Mouse (Mus musculus): ENCODE results near the gene Crcp. TPM values are rescaled to one million over a fixed set of nuclear protein-coding genes. Genes with fewer than 3 reads are reported as not detected.
A peak's percentile ranks its signal among the peaks of the same experiment; 100 is the strongest.

The Crcp gene
- 49.7 and 50.4 TPM in 2 replicates for polyA plus RNA-seq (2015; fragmentation: Nextera tagmentation; extraction: Ambion mirVana)

DNA sequence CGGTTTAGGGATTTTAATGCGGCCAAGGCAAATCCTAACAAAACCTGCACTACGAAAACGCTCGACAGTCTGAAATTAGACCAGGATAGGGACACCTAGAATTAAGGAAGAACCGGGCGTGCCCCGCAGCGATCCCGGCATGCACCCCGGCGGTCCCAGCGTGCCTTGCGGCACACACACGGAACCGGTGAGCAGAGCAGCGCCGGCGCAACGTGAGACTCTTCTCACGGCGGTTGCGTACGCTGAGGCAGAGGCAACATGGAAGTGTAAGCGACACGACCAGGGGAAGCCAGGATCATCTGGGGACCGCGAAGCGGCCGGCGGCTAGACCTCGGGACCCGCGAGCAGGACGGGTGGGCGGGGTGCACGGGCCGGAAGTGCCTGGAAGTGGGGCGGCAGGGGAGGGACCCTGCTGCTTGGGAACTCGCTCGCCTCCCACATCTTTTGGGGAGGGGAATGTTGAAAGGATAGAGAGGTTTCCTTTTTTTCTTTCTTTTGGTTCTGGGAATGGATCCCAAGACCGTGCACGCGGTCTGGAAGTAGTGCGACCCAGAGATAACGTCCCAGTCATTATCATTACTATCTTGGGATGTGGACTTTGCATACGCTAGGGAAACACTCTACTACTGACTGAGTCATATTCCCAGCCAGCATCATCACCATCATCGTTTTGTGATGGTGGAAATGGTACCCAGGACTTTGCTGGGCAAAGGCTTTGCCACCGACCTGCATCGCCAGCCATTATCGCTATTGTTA is at the start of gene Crcp, which contains the start of gene Asl:
Crcp (plus strand) TSS at position 149 of the 756 bp plus-strand sequence.
Asl (minus strand) TSS at position 106 of the 756 bp plus-strand sequence.
- DNase-seq (ENCODE audit: low spot score) = peak; percentile 79

DNA sequence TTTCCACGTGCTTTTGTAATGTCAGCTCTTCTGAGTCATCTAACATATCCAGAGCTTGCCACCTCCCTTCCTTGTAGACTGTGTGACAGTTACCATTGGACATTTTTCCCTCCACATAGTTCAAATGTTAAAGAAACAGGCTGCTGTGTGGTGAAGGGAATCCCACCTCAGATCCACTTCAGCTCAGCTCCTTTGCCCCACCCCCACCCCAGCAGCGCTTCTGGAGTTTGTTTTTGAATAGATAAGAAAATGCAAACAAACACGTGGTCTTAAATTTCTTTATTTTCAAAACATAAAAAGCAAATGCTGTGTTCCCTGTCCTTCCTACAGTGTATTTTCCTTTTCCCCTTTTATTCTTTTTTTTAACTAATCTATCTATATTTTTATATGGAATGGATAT is 48.9 kb upstream of the Crcp start:
- no peak for DNase-seq (ENCODE audit: low spot score)

DNA sequence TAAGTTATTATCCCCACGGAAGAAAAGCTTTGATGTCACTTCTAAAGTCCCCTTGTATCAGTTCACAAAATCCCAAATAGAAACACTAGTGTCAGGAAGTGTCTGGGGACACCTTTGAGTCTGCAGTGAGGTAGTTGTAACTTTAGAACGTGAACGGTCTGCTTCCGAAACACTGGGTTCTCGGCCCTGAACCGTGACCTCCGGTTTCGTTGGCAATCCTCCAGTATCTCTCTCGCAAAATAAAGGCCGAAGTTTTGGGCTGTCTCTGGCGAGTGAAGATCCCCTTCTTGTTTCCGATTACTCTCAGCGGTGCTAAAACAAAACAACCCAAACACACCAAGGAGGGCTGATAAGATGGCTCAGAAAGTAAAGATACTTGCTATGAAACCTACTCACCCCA is 39.7 kb upstream of the Crcp start:
- no peak for DNase-seq (ENCODE audit: low spot score)

DNA sequence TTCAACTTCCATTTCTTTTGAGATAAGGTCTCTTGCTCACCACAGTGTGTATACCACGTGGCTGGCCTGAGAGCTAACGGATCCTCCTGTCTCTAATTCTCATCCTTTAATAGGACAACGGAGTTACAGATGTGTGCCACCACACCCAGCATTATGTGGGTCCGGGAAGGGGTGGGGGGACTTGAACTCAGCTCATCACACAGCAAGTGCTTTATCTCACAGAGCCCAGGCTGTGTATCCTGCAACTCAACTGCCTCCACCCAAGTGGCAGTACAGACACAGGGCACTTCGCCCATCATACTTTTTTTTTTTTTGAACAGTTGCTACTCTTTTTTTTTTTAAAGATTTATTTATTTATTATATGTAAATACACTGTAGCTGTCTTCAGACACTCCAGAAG is 37.2 kb upstream of the Crcp start:
- no peak for DNase-seq (ENCODE audit: low spot score)

DNA sequence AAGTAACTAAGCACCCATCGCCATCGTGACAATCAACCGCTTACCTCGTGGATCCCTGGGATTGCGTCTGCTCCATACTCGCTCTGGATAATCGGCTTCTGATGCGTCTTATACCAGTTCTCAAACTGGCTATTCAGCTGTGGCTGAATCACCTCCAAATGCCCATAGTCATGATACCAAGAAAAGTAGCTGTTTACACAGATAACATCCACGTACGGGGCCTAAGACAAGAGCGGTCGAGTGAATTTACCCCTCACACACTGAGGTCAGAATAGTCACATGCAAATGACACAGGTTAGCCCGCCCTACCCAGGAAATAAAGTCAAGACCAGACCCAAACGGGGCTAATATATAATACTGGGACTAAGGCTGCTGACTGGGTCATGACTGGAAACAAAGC is 35.7 kb upstream of the Crcp start:
- DNase-seq (ENCODE audit: low spot score) = no peak

DNA sequence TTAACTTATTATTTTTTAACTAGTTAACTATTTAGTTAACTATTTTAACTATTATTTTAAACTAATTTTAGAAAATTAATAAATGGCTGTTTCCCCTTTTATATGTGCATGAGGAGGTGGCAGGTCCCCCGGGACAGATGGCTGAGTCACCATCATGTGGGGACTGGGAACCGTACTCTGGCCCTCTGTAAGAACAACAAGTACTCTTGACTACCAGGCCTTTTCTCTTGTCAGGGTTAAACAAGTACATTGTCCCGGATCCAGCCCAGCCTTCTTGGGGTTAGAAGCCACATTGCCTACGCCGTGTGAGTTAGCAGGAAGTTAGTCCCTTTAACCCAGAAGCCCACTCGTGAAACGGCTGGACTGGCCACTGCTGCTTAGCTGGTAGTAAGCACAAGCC is 34.1 kb upstream of the Crcp start:
- DNase-seq (ENCODE audit: low spot score) = no peak

DNA sequence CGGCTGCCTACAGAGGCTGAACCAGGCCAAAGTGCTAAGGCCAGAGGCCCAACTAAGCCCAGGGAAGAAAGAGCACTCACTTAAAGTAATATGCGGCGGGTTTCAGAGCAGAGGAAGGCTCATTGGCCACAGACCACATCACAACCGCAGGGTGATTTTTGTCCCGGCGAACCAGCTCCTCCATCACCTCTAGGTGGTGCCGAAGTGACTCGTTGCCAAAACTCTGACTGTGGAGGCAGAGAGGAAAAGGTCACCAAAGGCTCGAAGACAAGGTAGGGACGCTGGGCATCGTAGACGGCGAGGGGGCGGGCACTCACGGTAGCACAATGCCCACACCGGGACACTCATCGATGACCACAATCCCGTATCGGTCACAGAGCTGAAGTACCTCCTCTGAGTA is 31.4 kb upstream of the Crcp start:
- peak; percentile 5 for DNase-seq (ENCODE audit: low spot score)

DNA sequence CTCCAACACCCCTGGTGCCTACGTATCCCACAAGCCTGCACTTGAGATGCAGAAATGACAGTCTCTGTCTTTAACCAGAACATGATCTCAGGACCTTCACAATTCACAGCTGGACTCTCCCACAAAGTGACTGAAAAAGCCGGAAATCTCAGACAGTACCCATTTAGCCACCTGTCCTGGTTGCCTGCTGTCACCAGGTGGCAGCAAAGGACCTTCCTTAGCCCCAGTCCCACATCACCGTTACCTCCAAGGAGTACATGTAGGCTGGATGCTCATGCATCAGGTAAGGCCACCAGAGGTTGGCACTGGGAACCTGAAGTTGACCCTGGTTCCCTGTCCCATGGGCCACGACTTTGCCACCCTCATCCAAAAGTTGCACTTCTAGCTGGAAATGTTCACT is 30.0 kb upstream of the Crcp start:
- DNase-seq (ENCODE audit: low spot score) = peak; percentile 65

DNA sequence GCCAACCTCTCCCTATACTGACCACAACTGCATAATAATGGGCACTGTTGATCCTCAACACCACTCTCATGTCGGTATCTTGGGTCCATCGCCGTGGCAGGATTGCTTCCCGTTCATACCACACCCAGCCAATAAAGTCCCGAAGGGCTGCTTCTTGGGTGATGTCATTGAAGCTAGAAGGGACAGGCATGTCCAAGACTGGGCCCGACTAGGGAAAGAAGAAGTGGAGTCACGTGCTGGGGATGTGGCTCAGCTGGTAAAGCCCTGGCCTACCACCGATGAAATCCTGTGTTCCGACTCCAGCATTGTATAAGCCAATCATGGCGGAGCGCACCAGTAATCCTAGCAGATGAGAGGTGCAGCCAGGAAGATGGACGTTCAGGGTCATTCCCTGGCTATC is 28.4 kb upstream of the Crcp start:
- DNase-seq (ENCODE audit: low spot score) = no peak

DNA sequence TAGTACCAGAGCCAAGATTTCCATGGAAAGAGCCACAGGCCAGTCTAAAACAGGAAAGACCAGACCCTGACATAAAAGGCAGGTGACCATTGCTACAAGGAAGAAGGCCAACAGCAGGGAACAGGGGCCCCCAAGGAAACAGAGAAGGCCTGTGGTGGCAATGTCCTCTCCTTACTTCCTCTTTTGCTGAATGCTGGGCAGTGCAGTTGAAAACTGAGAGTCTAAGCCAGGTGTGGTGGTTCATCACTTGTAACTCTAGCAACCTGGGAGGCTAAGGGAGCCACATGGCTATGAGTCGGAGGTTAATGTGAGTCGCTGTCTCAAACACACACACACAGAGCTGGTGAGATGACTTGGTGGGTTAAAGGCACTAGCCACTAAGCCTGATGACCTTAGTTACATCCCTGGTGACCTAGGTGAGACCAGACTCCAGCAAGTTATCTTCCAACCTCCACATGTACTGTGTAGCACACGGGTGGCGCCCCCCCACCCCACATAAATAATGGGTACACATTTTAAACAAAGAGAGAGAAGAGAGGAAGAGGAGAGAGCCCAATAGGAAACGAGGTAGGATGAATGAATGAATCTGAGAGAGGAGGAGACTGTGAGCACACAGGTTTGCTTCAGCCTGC is 27.6 kb upstream of the Crcp start:
- no peak for DNase-seq (ENCODE audit: low spot score)

DNA sequence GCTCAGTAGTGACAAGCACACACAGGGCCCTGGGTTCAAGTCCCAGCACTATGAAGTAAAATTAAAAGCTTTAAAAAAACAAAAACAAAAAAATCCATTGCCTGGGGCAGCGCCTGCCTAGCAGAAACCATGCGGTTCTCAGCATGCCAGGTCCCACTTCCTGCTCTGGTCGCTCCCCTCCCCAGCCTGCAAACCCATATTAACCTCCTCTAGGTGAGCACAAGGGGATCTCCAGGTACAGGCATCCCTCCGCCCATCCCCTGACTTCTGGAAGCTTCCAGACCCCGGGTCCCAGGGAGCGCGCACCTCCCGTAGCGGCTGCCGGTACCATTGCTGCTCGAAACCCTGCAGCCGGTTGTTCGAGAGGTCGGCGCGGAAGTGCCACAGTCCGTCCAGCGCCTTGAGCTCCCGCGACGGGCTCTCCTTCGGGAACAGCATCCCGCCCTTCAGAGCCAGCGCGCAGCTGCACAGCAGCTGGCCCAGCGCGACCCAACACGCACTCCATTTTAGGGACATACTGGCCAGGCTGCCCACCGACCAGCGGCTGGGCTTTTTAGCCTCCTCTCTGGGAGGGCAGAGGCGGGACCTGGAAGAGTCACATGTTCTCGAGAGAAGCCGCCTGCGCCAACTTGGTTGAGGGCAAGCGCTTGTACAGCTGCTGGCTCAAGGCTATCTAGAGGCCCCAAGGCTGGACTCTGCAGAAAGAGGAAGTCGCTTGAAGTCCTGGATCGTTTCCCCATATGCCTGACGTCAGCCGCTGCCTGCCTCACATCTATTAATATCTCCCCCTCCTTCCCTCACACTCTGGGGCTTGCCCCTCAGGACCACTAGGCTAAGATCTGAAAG is 26.6 kb upstream of the Crcp start, which contains the start of gene Gusb:
Gusb (minus strand) TSS at position 749 of the 846 bp plus-strand sequence.
- peak; percentile 55 for DNase-seq (ENCODE audit: low spot score)

DNA sequence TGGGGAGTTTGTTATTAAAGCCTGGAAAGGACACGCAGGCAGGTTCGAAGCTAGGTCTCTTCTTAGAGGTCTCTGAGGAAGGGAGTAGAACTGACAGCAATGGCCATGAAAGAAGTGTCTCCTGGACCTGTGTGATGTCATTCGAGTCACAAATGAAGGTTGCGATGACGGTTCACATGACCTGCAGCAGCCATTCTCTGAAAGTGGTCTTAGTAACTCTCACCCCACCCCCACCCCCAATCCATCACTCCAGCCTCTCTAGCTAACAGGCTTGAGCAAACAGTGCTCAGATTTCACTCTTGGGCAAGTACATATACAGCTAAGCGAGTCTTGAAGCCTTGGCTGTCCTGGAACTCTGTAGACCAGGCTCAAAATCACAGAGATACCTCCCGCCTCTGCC is 25.9 kb upstream of the Crcp start:
- no peak for DNase-seq (ENCODE audit: low spot score)

DNA sequence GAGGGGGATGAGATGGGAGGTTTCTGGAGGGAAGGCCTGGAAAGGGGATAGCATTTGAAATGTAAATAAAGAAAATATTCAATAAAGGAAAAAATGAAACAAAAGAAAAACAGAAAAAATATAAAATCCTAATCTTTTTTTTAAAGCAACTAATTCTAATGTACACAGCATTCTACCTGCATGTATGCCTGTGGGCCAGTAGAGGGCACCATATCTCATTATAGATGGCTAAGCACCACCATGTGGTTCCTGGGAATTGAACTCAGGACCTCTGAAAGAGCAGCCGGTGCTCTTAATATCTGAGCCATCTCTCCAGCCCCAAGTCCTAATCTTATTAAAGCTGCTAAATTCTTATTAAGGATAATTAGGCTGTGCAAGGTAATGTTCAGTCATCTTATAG is 21.7 kb upstream of the Crcp start:
- DNase-seq (ENCODE audit: low spot score) = no peak

DNA sequence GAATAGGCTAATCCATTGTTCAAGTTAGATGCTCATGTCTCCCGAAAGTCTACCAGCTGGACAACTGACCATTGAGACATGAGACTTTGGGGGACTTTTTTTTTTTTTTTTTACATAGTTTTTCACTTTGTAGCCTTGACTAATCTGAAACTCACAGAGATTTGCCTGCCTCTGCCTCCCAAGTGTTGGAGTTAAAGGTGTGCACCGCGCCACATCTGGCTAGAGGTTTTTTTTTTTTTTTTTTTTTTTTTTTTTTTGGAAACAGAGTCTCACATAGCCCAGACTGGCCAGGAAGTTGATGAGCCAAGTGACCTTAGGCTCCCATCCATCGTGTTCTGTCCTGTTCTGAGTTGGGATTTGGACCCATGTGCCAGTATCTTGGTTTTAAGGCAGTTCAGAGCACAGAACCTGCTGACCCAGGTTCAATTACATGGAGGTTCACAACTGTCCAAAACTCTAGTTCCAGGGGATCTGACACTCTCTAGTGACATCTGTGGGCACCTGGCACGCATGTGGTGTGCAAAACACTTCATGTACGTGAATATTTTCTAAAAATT is 21.0 kb upstream of the Crcp start:
- DNase-seq (ENCODE audit: low spot score) = no peak

DNA sequence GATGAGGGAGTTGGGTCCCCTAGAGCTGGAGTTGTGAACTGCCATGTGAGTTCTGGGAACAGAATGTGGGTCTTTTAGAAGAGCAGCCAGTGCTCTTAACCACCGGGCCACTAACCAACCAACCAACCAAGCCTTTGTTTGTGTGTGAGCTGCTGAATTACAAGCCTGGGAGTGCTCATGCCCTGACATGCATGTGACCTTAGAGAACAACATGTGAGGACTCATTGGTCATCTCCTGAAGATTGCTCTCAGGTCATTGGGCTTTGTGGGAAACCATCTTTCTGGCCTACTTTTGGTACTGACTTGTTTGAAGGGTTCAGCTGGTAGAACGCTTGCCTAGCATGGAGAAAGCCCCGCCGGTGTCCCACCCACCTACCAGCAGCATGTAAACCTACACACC is 19.3 kb upstream of the Crcp start:
- DNase-seq (ENCODE audit: low spot score) = no peak

DNA sequence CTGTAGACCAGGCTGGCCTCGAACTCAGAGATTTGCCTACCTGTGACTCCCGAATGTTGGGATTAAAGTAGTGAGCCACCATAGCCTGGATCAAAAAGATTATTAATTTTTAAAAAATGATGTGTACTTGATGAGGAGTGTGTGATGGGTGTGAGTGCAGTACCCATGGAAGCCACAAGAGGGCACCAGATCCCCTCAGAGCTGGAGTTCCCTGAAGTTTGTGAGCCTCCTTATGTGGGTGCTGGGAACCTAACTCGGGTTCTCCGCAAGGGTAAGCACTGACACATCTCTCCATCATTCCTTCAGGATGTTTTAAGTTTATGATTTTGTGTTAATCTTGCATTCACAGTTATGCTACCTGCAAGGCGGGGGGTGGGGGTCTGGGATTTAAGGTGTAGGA is 18.1 kb upstream of the Crcp start:
- no peak for DNase-seq (ENCODE audit: low spot score)

DNA sequence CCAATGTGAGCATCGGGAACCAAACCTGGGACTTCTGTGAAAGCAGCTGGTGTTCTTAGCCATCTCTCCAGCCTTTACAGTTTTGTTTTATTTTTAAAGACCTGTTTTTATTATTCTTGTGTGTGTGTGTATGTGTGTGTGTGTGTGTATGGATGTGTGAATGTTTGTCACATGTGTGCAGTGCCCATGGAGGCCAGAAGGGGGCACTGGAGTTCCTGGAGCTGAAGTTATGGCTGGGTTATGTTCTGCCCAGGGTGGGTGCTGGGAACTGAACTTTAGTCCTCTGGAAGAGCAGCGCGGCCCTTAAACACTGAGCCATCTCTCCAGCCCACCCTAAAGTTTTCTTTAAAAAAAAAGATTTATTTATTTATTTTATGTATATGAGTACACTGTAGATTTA is 14.0 kb upstream of the Crcp start:
- no peak for DNase-seq (ENCODE audit: low spot score)

DNA sequence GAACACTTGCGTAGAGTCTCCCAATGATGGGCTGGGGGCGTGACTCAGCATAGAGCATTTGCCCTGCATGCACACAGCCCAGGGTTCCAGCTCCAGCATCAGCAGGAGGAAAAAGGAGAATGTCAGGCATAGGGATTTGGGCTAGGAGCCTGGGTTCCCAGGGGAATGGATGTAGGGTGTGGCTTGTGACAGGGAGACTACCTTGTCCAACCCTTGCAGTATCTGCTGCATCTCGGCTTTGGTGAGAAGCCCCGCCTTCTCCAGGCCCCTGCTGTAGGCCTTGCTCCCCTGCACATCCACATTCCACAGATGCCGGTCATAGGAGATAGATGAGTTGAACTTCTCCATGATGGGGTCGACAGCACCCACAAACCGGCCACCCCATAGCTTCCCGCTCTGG is 9.6 kb upstream of the Crcp start:
- no peak for DNase-seq (ENCODE audit: low spot score)

DNA sequence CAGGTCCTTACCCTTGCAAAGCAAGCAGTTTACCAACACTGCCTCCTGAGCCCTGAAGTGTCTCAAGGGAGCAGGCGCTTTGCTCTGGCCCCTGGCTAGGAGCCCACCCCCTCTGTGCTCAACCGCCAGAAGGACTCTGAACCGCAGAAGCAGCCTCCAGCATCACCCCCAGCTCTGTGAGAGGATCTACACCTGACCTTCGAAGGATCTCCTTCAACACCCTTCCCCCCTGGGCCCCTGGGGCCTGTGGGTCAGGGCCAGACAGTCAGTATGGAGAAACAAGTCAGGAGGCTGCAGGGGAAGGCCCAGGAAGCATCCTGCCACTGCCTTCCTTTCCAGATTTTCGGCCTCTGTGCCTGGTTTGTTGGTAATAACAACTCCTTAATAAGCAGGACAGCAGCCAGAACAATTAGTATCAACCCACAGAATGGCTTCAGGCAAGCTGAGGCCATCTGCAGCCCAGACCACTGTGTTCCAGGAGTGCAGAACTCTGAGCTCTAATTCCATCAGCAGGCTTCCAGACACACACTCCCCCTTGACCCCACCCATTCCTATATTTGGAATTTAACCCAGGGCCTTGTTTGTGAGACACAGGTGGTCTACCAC is 7.6 kb upstream of the Crcp start:
- DNase-seq (ENCODE audit: low spot score) = no peak

DNA sequence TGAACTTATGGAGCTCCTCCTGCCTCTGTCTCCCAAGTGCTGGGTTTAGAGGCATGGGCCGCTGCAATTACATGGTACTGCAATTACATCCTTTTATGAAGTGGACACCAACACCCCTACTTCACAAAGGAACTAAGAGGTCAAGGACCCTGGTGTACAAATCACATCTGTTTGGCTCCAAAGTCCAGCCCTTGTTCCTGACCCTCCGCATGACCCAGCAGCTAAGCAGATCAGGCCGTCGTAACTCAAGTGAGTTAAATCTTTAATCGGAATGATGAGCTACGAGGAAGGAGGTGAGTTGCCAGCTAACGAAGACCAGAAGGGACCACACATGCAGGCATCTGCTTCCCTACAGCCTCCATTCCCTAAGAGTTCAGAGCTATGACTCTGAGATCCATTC is 6.7 kb upstream of the Crcp start:
- DNase-seq (ENCODE audit: low spot score) = no peak

DNA sequence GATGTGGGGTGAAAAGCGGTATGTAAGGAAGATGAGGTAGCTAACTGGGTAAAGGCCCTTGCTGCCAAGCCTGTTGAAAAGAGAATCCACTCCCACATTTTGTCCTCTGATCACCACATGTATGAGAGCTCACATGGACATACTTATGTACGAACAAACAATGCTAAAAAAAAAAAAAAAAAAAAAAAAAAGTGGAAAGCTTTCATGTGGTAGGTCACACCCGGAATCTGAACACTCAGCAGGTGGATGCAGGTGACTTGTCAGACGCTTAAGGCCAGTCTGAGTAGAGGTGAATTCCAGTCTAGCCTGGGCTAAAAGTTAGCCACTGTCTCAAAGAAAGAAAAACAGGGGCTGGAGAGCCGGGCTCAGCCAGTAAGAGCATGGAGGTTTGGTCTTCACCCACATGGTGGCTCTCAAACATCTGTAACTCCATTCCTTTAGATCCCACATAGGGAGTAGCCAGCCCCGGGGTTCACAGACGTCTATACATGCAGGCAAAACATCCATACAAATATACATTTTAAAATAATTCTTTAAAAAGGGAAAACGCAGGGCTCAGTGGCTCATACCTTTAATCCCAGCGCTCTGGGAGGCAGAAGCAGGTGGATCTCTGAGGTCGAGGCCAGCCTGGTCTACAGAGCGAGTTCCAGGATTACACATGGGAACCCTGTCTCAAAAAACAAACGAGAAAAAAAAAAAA is 5.9 kb upstream of the Crcp start:
- DNase-seq (ENCODE audit: low spot score) = no peak

Data from thymus, postnatal 0 days (tissue).